Mouse (Mus musculus) limb, embryonic 14.5 days (tissue): ENCODE results near the gene 2810004N23Rik. TPM values are rescaled to one million over a fixed set of nuclear protein-coding genes. Genes with fewer than 3 reads are reported as not detected.

Experiments used
- ATAC-seq: fragments of 200-750 bp; cut with Nextera tagmentation; 2 replicates; pipeline ENCODE4 v1.8.0; 2017; ENCODE audit warnings: low read depth, moderate number of reproducible peaks, moderate TSS enrichment; ENCODE audit not compliant: low FRiP score
- DNase-seq: peaks from one replicate; pipeline ENCODE4 v3.0.0-alpha.2; 2015; ENCODE audit warnings: low spot score
- H3K27ac ChIP-seq: fragments of 300-500 bp; sonication (generic); replicated peaks from 2 replicates; pipeline ENCODE4 v1.5.1; 2014; ENCODE audit warnings: low read depth, mild to moderate bottlenecking, low read length, moderate library complexity, mixed read lengths
- H3K27me3 ChIP-seq: fragments of 300-500 bp; sonication (generic); 2 replicates; pipeline ENCODE4 v1.6.1; 2014; ENCODE audit warnings: low read length, mixed read lengths; ENCODE audit not compliant: control insufficient read depth, insufficient read depth
- H3K36me3 ChIP-seq: fragments of 300-500 bp; sonication (generic); 2 replicates; pipeline ENCODE4 v1.6.1; 2014; ENCODE audit warnings: mild to moderate bottlenecking, low read length, moderate library complexity, mixed read lengths; ENCODE audit not compliant: control insufficient read depth, insufficient read depth
- H3K4me1 ChIP-seq: fragments of 300-500 bp; sonication (generic); 2 replicates; pipeline ENCODE4 v1.6.1; 2014; ENCODE audit warnings: antibody characterized with exemption, low read length, mixed read lengths; ENCODE audit not compliant: control insufficient read depth, insufficient read depth
- H3K4me2 ChIP-seq: fragments of 300-500 bp; sonication (generic); replicated peaks from 2 replicates; pipeline ENCODE4 v1.6.1; 2014; ENCODE audit warnings: low read depth, mild to moderate bottlenecking, low read length, moderate library complexity; ENCODE audit not compliant: severe bottlenecking
- H3K4me3 ChIP-seq: fragments of 300-500 bp; sonication (generic); replicated peaks from 2 replicates; pipeline ENCODE4 v1.5.1; 2014; ENCODE audit warnings: low read length
- H3K9ac ChIP-seq: fragments of 300-500 bp; sonication (generic); 2 replicates; pipeline ENCODE4 v1.6.1; 2014; ENCODE audit warnings: mild to moderate bottlenecking, low read depth, low read length, moderate library complexity; ENCODE audit not compliant: severe bottlenecking
- H3K9me3 ChIP-seq: fragments of 300-500 bp; sonication (generic); 2 replicates; pipeline ENCODE4 v1.6.1; 2016; ENCODE audit warnings: low read length; ENCODE audit not compliant: control insufficient read depth
- POLR2A ChIP-seq: fragments of 200-500 bp; IDR thresholded peaks from 2 replicates; pipeline ENCODE4 v1.8.0; 2012; ENCODE audit warnings: inconsistent platforms, mild to moderate bottlenecking, moderate library complexity, borderline replicate concordance; ENCODE audit not compliant: insufficient read depth, insufficient read length; ENCODE audit errors: extremely low read depth
- WGBS: fragments of 180-500 bp; shearing (Covaris S2); extraction: QIAGEN DNeasy Blood & Tissue Kit; methylation state at CpG from one replicate; pipeline ENCODE4 v1.1.7; 2014; 5-methylcytosine and 5-hydroxymethylcytosine counted together
- polyA plus RNA-seq, 2 experiments: library from polyadenylated mRNA; depleted of rRNA in 1 of 2; stranded (reverse) in 1 of 2; unstranded in 1 of 2; fragments of >200 nt; fragmentation: Nextera tagmentation in 1 of 2; extraction: Ambion mirVana in 1 of 2; gene quantifications; 2 replicates each; pipeline versions ENCODE4 v1.2.1 to v1.2.3; 2012 to 2014

Gene 2810004N23Rik
- polyA plus RNA-seq, 2 experiments, result 30.6 to 35.2 TPM

- H3K4me2 ChIP-seq, result no peak overlapping the region
- no peak for TF ChIP-seq POLR2A
- H3K27ac ChIP-seq, result no peak overlapping the region
- ATAC-seq, result no peak
- H3K9me3 ChIP-seq, result no peaks in the 10 kb centered on the region
- 78% methylated on average over 13 of the region's 13 CpGs for WGBS
- H3K27me3 ChIP-seq, result no peaks in the 10 kb centered on the region
- H3K4me3 ChIP-seq, result no peak overlapping the region
- H3K36me3 ChIP-seq, result no peaks in the 10 kb centered on the region
- H3K4me1 ChIP-seq, result peaks cover 7% of the 10 kb centered on the region; the same call in 1 of the 2 replicates
- no peak overlapping the region for H3K9ac ChIP-seq
- no peak for DNase-seq
These were observed 32.9 kb downstream of the 2810004N23Rik start for GRCm38 (mm10) chr8:124830050-124830449.

- no peak for ATAC-seq
- H3K4me2 ChIP-seq, result no peak overlapping the region
- no peaks in the 10 kb centered on the region for H3K27me3 ChIP-seq
- TF ChIP-seq POLR2A, result no peak
- no peak overlapping the region for H3K4me3 ChIP-seq
- 74% methylated on average over 24 of the region's 24 CpGs for WGBS
- no peaks in the 10 kb centered on the region for H3K9me3 ChIP-seq
- no peaks in the 10 kb centered on the region for H3K36me3 ChIP-seq
- DNase-seq, result no peak
- H3K9ac ChIP-seq, result no peak overlapping the region
- H3K4me1 ChIP-seq, result no peaks in the 10 kb centered on the region
- H3K27ac ChIP-seq, result no peak overlapping the region
These were observed 34.2 kb downstream of the 2810004N23Rik start for GRCm38 (mm10) chr8:124828561-124829240.

- H3K9ac ChIP-seq, result 0 out of 2 replicates have a peak overlapping the region, but pooled peaks have one; percentile 16
- DNase-seq (peak; percentile 63), ATAC-seq (no peak)
- no peaks in the 10 kb centered on the region for H3K4me1 ChIP-seq
- no peaks in the 10 kb centered on the region for H3K9me3 ChIP-seq
- no peaks in the 10 kb centered on the region for H3K27me3 ChIP-seq
- H3K4me3 ChIP-seq, result no peak overlapping the region
- H3K4me2 ChIP-seq, result no peak overlapping the region
- H3K27ac ChIP-seq, result no peak overlapping the region
- no peaks in the 10 kb centered on the region for H3K36me3 ChIP-seq
- TF ChIP-seq POLR2A, result no peak
- WGBS, result 5% methylated on average over 5 of the region's 5 CpGs
These were observed 35.5 kb downstream of the 2810004N23Rik start for GRCm38 (mm10) chr8:124827387-124827786.

GRCm38 (mm10) chr8:124826658-124827057 lies 36.3 kb downstream of the 2810004N23Rik start:
- Histone ChIP-seq H3K27me3 (no peaks in the 10 kb centered on the region), H3K27ac (no peak overlapping the region), H3K4me2 (no peak overlapping the region), H3K36me3 (no peaks in the 10 kb centered on the region), H3K9me3 (no peaks in the 10 kb centered on the region), H3K9ac (0 out of 2 replicates have a peak overlapping the region, but pooled peaks have one; percentile 16), H3K4me3 (no peak overlapping the region), H3K4me1 (no peaks in the 10 kb centered on the region)
- ATAC-seq, result no peak
- no peak for TF ChIP-seq POLR2A
- 26% methylated on average over 7 of the region's 7 CpGs for WGBS
- DNase-seq, result no peak

GRCm38 (mm10) chr8:124823497-124823896 lies 39.4 kb downstream of the 2810004N23Rik start:
- Histone ChIP-seq H3K27ac (no peak overlapping the region), H3K9me3 (no peaks in the 10 kb centered on the region), H3K9ac (no peak overlapping the region), H3K4me3 (no peak overlapping the region), H3K27me3 (no peaks in the 10 kb centered on the region), H3K36me3 (no peaks in the 10 kb centered on the region), H3K4me1 (no peaks in the 10 kb centered on the region), H3K4me2 (no peak overlapping the region)
- 81% methylated on average over 6 of the region's 6 CpGs for WGBS
- ATAC-seq (no peak), DNase-seq (no peak)
- no peak for TF ChIP-seq POLR2A
